Mouse (Mus musculus) midbrain, embryonic 11.5 days (tissue): ENCODE measurements around the gene Exoc6. TPM values are rescaled to one million over a fixed set of nuclear protein-coding genes. Genes with fewer than 3 reads are reported as not detected.

ENCODE experiments used
- ATAC-seq: fragments of 200-750 bp; cut with Nextera tagmentation; 2 replicates; pipeline ENCODE4 v1.8.0; 2017; ENCODE audit warnings: moderate TSS enrichment, moderate library complexity; ENCODE audit not compliant: low FRiP score
- DNase-seq: peaks from one replicate; pipeline ENCODE4 v3.0.0; 2015; ENCODE audit warnings: low spot score; ENCODE audit errors: missing footprints
- H3K27ac ChIP-seq: fragments of 300-500 bp; sonication (generic); 2 replicates; pipeline ENCODE4 v1.5.1; 2014; ENCODE audit warnings: low read depth, low read length
- H3K27me3 ChIP-seq: fragments of 300-500 bp; sonication (generic); 2 replicates; pipeline ENCODE4 v1.6.1; 2014; ENCODE audit warnings: mild to moderate bottlenecking, low read length, moderate library complexity, mixed read lengths; ENCODE audit not compliant: control insufficient read depth, insufficient read depth
- H3K36me3 ChIP-seq: fragments of 300-500 bp; sonication (generic); 2 replicates; pipeline ENCODE4 v1.6.1; 2014; ENCODE audit warnings: mild to moderate bottlenecking, low read length, moderate library complexity, mixed read lengths; ENCODE audit not compliant: control insufficient read depth, insufficient read depth
- H3K4me1 ChIP-seq: fragments of 300-500 bp; sonication (generic); 2 replicates; pipeline ENCODE4 v1.6.1; 2014; ENCODE audit warnings: low read length; ENCODE audit not compliant: control insufficient read depth, insufficient read depth
- H3K4me2 ChIP-seq: fragments of 300-500 bp; sonication (generic); 2 replicates; pipeline ENCODE4 v1.6.1; 2014; ENCODE audit warnings: mild to moderate bottlenecking, moderate library complexity
- H3K4me3 ChIP-seq: fragments of 300-500 bp; sonication (generic); 2 replicates; pipeline ENCODE4 v1.5.1; 2014; ENCODE audit warnings: low read depth, low read length
- H3K9ac ChIP-seq: fragments of 300-500 bp; sonication (generic); 2 replicates; pipeline ENCODE4 v1.6.1; 2014; ENCODE audit warnings: low read length
- H3K9me3 ChIP-seq: fragments of 300-500 bp; sonication (generic); 2 replicates; pipeline ENCODE4 v1.6.1; 2016; ENCODE audit warnings: low read length; ENCODE audit not compliant: control insufficient read depth
- WGBS: fragments of 180-500 bp; shearing (Covaris S2); extraction: QIAGEN DNeasy Blood & Tissue Kit; methylation state at CpG from one replicate; pipeline ENCODE4 v1.1.7; 2014; 5-methylcytosine and 5-hydroxymethylcytosine counted together
- polyA plus RNA-seq: library from polyadenylated mRNA; unstranded; fragments of >200 nt; fragmentation: Nextera tagmentation; extraction: Ambion mirVana; gene quantifications from 2 replicates; pipeline ENCODE4 v1.2.1, GENCODE M21; 2014

Gene Exoc6
- polyA plus RNA-seq, 1 experiment from 2014 or later, result 8.6 TPM

- Histone ChIP-seq H3K4me3 (no peak overlapping the region), H3K27ac (no peak overlapping the region), H3K4me2 (no peak overlapping the region), H3K9ac (no peak overlapping the region), H3K4me1 (peaks cover 4% of the 10 kb centered on the region; the same call in 1 of the 2 replicates), H3K27me3 (no peaks in the 10 kb centered on the region), H3K36me3 (no peaks in the 10 kb centered on the region), H3K9me3 (no peaks in the 10 kb centered on the region)
- ATAC-seq (no peak), DNase-seq (no peak)
- 81% methylated on average over 10 of the region's 10 CpGs for WGBS
These were observed 11.1 kb downstream of the Exoc6 start for GRCm38 (mm10) chr19:37561106-37561892.

GRCm38 (mm10) chr19:37563763-37564162, 13.5 kb downstream of the Exoc6 start:
- no peak overlapping the region for H3K27ac ChIP-seq
- no peak overlapping the region for H3K4me3 ChIP-seq
- no peak overlapping the region for H3K4me2 ChIP-seq
- no peaks in the 10 kb centered on the region for H3K9me3 ChIP-seq
- DNase-seq, result peak; percentile 87
- peaks cover 4% of the 10 kb centered on the region; the same call in 1 of the 2 replicates for H3K4me1 ChIP-seq
- no peak overlapping the region for H3K9ac ChIP-seq
- H3K27me3 ChIP-seq, result no peaks in the 10 kb centered on the region
- 37% methylated on average over 4 of the region's 4 CpGs for WGBS
- no peak for ATAC-seq
- no peaks in the 10 kb centered on the region for H3K36me3 ChIP-seq

GRCm38 (mm10) chr19:37565806-37566205, 15.6 kb downstream of the Exoc6 start:
- DNase-seq (no peak), ATAC-seq (no peak)

GRCm38 (mm10) chr19:37569186-37569754, 19.1 kb downstream of the Exoc6 start:
- H3K4me3 ChIP-seq, result no peak overlapping the region
- H3K27ac ChIP-seq, result no peak overlapping the region
- no peaks in the 10 kb centered on the region for H3K9me3 ChIP-seq
- H3K4me1 ChIP-seq, result no peaks in the 10 kb centered on the region
- ATAC-seq, result no peak
- H3K27me3 ChIP-seq, result no peaks in the 10 kb centered on the region
- DNase-seq, result no peak
- 89% methylated on average over 12 of the region's 12 CpGs for WGBS
- no peak overlapping the region for H3K9ac ChIP-seq
- no peaks in the 10 kb centered on the region for H3K36me3 ChIP-seq
- H3K4me2 ChIP-seq, result no peak overlapping the region

More at GRCm38 (mm10) chr19:37565806-37566205, 15.6 kb downstream of the Exoc6 start:
- no peak overlapping the region for H3K4me3 ChIP-seq
- no peak overlapping the region for H3K9ac ChIP-seq
- no peak overlapping the region for H3K27ac ChIP-seq
- no peak overlapping the region for H3K4me2 ChIP-seq
- H3K27me3 ChIP-seq, result no peaks in the 10 kb centered on the region
- H3K36me3 ChIP-seq, result no peaks in the 10 kb centered on the region
- H3K9me3 ChIP-seq, result no peaks in the 10 kb centered on the region
- no peaks in the 10 kb centered on the region for H3K4me1 ChIP-seq
- WGBS, result 62% methylated on average over 7 of the region's 7 CpGs

- H3K4me2 ChIP-seq, result no peak overlapping the region
- H3K4me3 ChIP-seq, result no peak overlapping the region
- DNase-seq (peak; percentile 79), ATAC-seq (no peak)
- 67% methylated on average over 10 of the region's 10 CpGs for WGBS
- H3K36me3 ChIP-seq, result no peaks in the 10 kb centered on the region
- H3K9me3 ChIP-seq, result no peaks in the 10 kb centered on the region
- H3K4me1 ChIP-seq, result no peaks in the 10 kb centered on the region
- no peak overlapping the region for H3K27ac ChIP-seq
- H3K9ac ChIP-seq, result no peak overlapping the region
- H3K27me3 ChIP-seq, result no peaks in the 10 kb centered on the region
These were observed 20.9 kb downstream of the Exoc6 start for GRCm38 (mm10) chr19:37570966-37571718.

GRCm38 (mm10) chr19:37574802-37575201, 24.6 kb downstream of the Exoc6 start:
- Histone ChIP-seq H3K27me3 (no peaks in the 10 kb centered on the region), H3K9me3 (no peaks in the 10 kb centered on the region), H3K4me3 (no peak overlapping the region), H3K9ac (no peak overlapping the region), H3K27ac (no peak overlapping the region), H3K36me3 (no peaks in the 10 kb centered on the region), H3K4me1 (no peaks in the 10 kb centered on the region), H3K4me2 (no peak overlapping the region)
- no peak for DNase-seq
- ATAC-seq, result no peak
- WGBS, result 66% methylated on average over 5 of the region's 5 CpGs

GRCm38 (mm10) chr19:37579607-37580006, 29.4 kb downstream of the Exoc6 start:
- DNase-seq (no peak), ATAC-seq (no peak)
- no peak overlapping the region for H3K27ac ChIP-seq
- no peaks in the 10 kb centered on the region for H3K36me3 ChIP-seq
- H3K9ac ChIP-seq, result no peak overlapping the region
- WGBS, result 74% methylated on average over 4 of the region's 4 CpGs
- H3K4me1 ChIP-seq, result no peaks in the 10 kb centered on the region
- no peak overlapping the region for H3K4me3 ChIP-seq
- no peaks in the 10 kb centered on the region for H3K27me3 ChIP-seq
- H3K9me3 ChIP-seq, result no peaks in the 10 kb centered on the region
- no peak overlapping the region for H3K4me2 ChIP-seq

GRCm38 (mm10) chr19:37580438-37580837, 30.2 kb downstream of the Exoc6 start:
- Histone ChIP-seq H3K27me3 (no peaks in the 10 kb centered on the region), H3K9me3 (no peaks in the 10 kb centered on the region), H3K4me3 (no peak overlapping the region), H3K9ac (no peak overlapping the region), H3K27ac (no peak overlapping the region), H3K4me2 (no peak overlapping the region), H3K4me1 (no peaks in the 10 kb centered on the region), H3K36me3 (no peaks in the 10 kb centered on the region)
- WGBS, result 71% methylated on average over 6 of the region's 6 CpGs
- ATAC-seq (no peak), DNase-seq (no peak)

- no peak for ATAC-seq
- Histone ChIP-seq H3K9ac (no peak overlapping the region), H3K9me3 (no peaks in the 10 kb centered on the region), H3K27me3 (no peaks in the 10 kb centered on the region), H3K4me2 (no peak overlapping the region), H3K4me1 (no peaks in the 10 kb centered on the region), H3K4me3 (no peak overlapping the region), H3K27ac (no peak overlapping the region), H3K36me3 (no peaks in the 10 kb centered on the region)
- 73% methylated on average over 14 of the region's 14 CpGs for WGBS
- DNase-seq, result no peak
These were observed 35.0 kb downstream of the Exoc6 start for GRCm38 (mm10) chr19:37585210-37585609.
